16 mouse cellular contexts compared by ENCODE assay signal in the genomic region with DNA sequence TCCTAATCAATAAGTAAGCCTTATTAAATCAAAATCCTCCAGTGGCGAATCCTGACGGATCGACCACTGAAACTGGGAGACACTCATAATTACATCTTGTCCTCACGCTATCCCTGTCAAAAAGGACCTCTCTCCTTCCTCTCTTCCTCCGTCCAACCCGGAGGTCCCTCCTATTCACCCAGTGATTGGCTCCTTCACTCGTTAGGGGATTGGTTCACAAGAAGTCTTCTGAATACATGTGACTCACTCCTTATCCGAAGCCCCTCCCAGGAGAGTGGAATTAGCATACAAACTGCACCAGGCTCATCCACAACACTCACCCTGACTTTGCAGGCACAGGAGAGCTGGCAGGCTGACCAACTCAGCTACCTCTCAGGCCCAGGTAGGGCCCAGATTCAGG.
"Had no signal": no experiment of that assay in that cellular context is flagged by ENCODE, and none has a peak within 500 bp of the region (broad histone marks: within the 10 kb centered on the region; RNA-seq: fewer than 3 reads in every experiment).

No protein-coding gene starts in this region.

- H3K27ac ChIP-seq: kidney, postnatal 0 days; limb, embryonic 12.5 days; liver, embryonic 13.5 days; lung, embryonic 15.5 days; macrophage; neural tube, embryonic 15.5 days had no signal

- ATAC-seq: liver, postnatal 0 days had no signal

- H3K9me3 ChIP-seq: limb, embryonic 12.5 days; liver, embryonic 13.5 days; lung, embryonic 15.5 days; megakaryocyte, embryonic 14.5 days; neural tube, embryonic 15.5 days had no signal

- H3K4me2 ChIP-seq: limb, embryonic 12.5 days; liver, embryonic 13.5 days; lung, embryonic 15.5 days; neural tube, embryonic 15.5 days had no signal

- H3K9ac ChIP-seq: limb, embryonic 12.5 days; liver, embryonic 13.5 days; liver, postnatal 0 days; lung, embryonic 15.5 days; neural tube, embryonic 15.5 days had no signal

- DNase-seq: kidney, adult 9 months; kidney, postnatal 36 days; layer of hippocampus, adult 9-11 months; liver; liver, embryonic 13.5 days; liver, postnatal 0 days; lung, postnatal 14 days; right cerebral cortex, adult 18-20 months; right cerebral cortex, postnatal 25 days had no signal

- H3K27me3 ChIP-seq: limb, embryonic 12.5 days; liver, embryonic 13.5 days; lung, embryonic 15.5 days; megakaryocyte, embryonic 14.5 days; neural tube, embryonic 15.5 days had no signal

- H3K4me1 ChIP-seq: limb, embryonic 12.5 days; lung, embryonic 15.5 days; neural tube, embryonic 15.5 days had no signal

- H3K36me3 ChIP-seq: limb, embryonic 12.5 days; liver, embryonic 13.5 days; lung, embryonic 15.5 days; neural tube, embryonic 15.5 days had no signal

- H3K4me3 ChIP-seq: limb, embryonic 12.5 days; liver, embryonic 13.5 days; lung, embryonic 15.5 days; myocyte; neural tube, embryonic 15.5 days had no signal
